Mouse (Mus musculus) liver, embryonic 16.5 days (tissue): ENCODE results near the gene Tmem54. TPM values are rescaled to one million over a fixed set of nuclear protein-coding genes. Genes with fewer than 3 reads are reported as not detected.

Source experiments
- ATAC-seq: fragments of 200-750 bp; cut with Nextera tagmentation; 2 replicates; pipeline ENCODE4 v1.8.0; 2017; ENCODE audit warnings: low read depth, mild to moderate bottlenecking, moderate number of reproducible peaks, moderate library complexity
- H3K27ac ChIP-seq: fragments of 300-500 bp; sonication (generic); 2 replicates; pipeline ENCODE4 v1.5.1; 2014; ENCODE audit warnings: mild to moderate bottlenecking, low read length
- H3K27me3 ChIP-seq: fragments of 300-500 bp; sonication (generic); 2 replicates; pipeline ENCODE4 v1.6.1; 2014; ENCODE audit warnings: low read depth, low read length, mixed read lengths; ENCODE audit not compliant: control insufficient read depth, insufficient read depth
- H3K36me3 ChIP-seq: fragments of 300-500 bp; sonication (generic); 2 replicates; pipeline ENCODE4 v1.6.1; 2014; ENCODE audit warnings: mild to moderate bottlenecking; ENCODE audit not compliant: control insufficient read depth, insufficient read depth
- H3K4me1 ChIP-seq: fragments of 300-500 bp; sonication (generic); 2 replicates; pipeline ENCODE4 v1.6.1; 2014; ENCODE audit warnings: low read depth, low read length, mixed read lengths; ENCODE audit not compliant: control insufficient read depth
- H3K4me2 ChIP-seq: fragments of 300-500 bp; sonication (generic); 2 replicates; pipeline ENCODE4 v1.6.1; 2014; ENCODE audit warnings: low read depth, low read length, mixed read lengths
- H3K4me3 ChIP-seq: fragments of 300-500 bp; sonication (generic); 2 replicates; pipeline ENCODE4 v1.5.1; 2014; ENCODE audit warnings: low read depth, mild to moderate bottlenecking, low read length
- H3K9ac ChIP-seq: fragments of 300-500 bp; sonication (generic); 2 replicates; pipeline ENCODE4 v1.6.1; 2014; ENCODE audit warnings: low read depth, low read length
- H3K9me3 ChIP-seq: fragments of 300-500 bp; sonication (generic); replicated peaks from 2 replicates; pipeline ENCODE4 v1.6.1; 2016; ENCODE audit warnings: low read length; ENCODE audit not compliant: control insufficient read depth
- WGBS: fragments of 180-500 bp; shearing (Covaris S2); extraction: QIAGEN DNeasy Blood & Tissue Kit; methylation state at CpG from one replicate; pipeline ENCODE4 v1.1.7; 2014; ENCODE audit not compliant: insufficient replicate concordance; 5-methylcytosine and 5-hydroxymethylcytosine counted together
- polyA plus RNA-seq: library from polyadenylated mRNA; unstranded; fragments of >200 nt; fragmentation: Nextera tagmentation; extraction: Ambion mirVana; gene quantifications from 2 replicates; pipeline ENCODE4 v1.2.1, GENCODE M21; 2015

Tmem54 gene
- polyA plus RNA-seq, 1 experiment from 2014 or later, result 1.7 TPM

GRCm38 (mm10) chr4:129065688-129066236, 39.6 kb upstream of the Tmem54 start:
- H3K4me2 ChIP-seq, result no peak overlapping the region
- no peaks in the 10 kb centered on the region for H3K36me3 ChIP-seq
- no peaks in the 10 kb centered on the region for H3K9me3 ChIP-seq
- peaks cover 14% of the 10 kb centered on the region for H3K4me1 ChIP-seq
- no peak overlapping the region for H3K27ac ChIP-seq
- H3K4me3 ChIP-seq, result no peak overlapping the region
- no peak overlapping the region for H3K9ac ChIP-seq
- no peak for ATAC-seq
- no peaks in the 10 kb centered on the region for H3K27me3 ChIP-seq

DNA sequence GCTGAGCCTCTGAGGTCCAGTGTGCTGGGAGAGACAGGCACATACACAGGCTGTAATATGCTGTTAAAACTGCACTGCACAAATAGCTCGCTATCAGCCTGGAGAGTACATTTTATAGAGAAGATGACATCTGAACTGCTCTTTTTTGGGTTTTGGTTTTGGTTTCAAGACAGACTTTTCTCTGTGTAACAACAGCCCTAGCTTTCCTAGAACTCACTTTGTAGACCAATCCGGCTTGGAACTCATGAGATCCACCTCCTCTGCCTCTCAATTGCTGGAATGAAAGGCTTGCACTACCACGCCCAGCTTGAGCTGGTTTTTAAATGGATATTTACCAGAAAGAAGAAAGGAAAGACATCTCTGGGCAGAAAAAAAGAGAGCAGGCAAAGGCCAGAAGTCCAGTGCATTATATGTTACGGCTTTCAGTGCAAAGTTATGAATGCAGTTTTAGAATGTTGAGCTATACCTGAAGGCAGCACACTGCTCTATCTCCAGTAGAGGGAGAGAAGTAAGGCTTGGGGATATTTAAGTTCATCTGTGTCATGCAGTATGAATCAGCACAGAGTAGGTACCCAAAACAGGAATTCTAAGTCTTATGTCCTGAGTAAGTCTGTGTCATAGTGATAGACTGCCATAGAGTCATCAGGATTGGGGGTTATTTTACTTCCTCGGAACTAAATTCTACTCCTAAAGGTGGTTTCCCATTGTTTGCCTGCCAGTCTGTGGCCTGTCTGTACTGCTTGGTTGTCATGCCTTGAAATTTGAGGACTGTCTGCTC, 37.5 kb upstream of the Tmem54 start:
- Histone ChIP-seq H3K9me3 (no peaks in the 10 kb centered on the region), H3K36me3 (no peaks in the 10 kb centered on the region), H3K9ac (no peak overlapping the region), H3K4me1 (peaks cover 4% of the 10 kb centered on the region; the same call in 1 of the 2 replicates), H3K27ac (no peak overlapping the region), H3K27me3 (no peaks in the 10 kb centered on the region), H3K4me3 (no peak overlapping the region), H3K4me2 (no peak overlapping the region)
- ATAC-seq, result no peak
- WGBS, result 67% methylated on average over 5 of the region's 5 CpGs

- no peaks in the 10 kb centered on the region for H3K36me3 ChIP-seq
- H3K4me2 ChIP-seq, result no peak overlapping the region
- H3K4me1 ChIP-seq, result no peaks in the 10 kb centered on the region
- 71% methylated on average over 4 of the region's 4 CpGs for WGBS
- ATAC-seq, result no peak
- no peak overlapping the region for H3K27ac ChIP-seq
- no peaks in the 10 kb centered on the region for H3K9me3 ChIP-seq
- H3K27me3 ChIP-seq, result no peaks in the 10 kb centered on the region
- H3K4me3 ChIP-seq, result no peak overlapping the region
- H3K9ac ChIP-seq, result no peak overlapping the region
Observed at GRCm38 (mm10) chr4:129068848-129069247, 36.5 kb upstream of the Tmem54 start.

- no peak overlapping the region for H3K4me3 ChIP-seq
- H3K9me3 ChIP-seq, result no peaks in the 10 kb centered on the region
- H3K9ac ChIP-seq, result no peak overlapping the region
- no peak for ATAC-seq
- no peak overlapping the region for H3K27ac ChIP-seq
- WGBS, result 86% methylated on average over 9 of the region's 9 CpGs
- no peak overlapping the region for H3K4me2 ChIP-seq
- H3K4me1 ChIP-seq, result no peaks in the 10 kb centered on the region
- H3K36me3 ChIP-seq, result peaks cover 23% of the 10 kb centered on the region
- no peaks in the 10 kb centered on the region for H3K27me3 ChIP-seq
Observed at GRCm38 (mm10) chr4:129079126-129079525, 26.2 kb upstream of the Tmem54 start.

DNA sequence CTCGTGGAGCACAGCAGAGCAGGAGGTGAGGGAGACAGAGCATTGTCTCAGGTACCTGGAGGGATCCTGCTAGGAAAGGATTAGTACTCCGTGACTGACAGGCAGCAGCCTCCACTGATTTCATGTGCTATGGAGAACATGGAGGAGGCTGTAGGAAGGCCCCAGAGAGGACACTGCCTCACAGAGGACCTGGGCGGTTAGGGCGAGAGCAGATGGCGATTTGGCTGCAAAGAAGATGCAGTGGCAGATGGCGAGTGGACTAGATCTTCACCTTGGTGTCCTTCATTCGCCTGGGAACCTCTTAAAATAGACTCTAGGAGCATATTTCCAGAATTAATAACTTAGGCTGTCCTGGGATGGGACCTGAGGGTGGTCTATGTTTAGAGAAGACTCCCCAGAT, 24.3 kb upstream of the Tmem54 start:
- 72% methylated on average over 7 of the region's 7 CpGs for WGBS
- Histone ChIP-seq H3K27ac (no peak overlapping the region), H3K9me3 (no peaks in the 10 kb centered on the region), H3K27me3 (no peaks in the 10 kb centered on the region), H3K4me2 (no peak overlapping the region), H3K4me1 (no peaks in the 10 kb centered on the region), H3K36me3 (peaks cover 24% of the 10 kb centered on the region), H3K4me3 (no peak overlapping the region), H3K9ac (no peak overlapping the region)
- no peak for ATAC-seq

DNA sequence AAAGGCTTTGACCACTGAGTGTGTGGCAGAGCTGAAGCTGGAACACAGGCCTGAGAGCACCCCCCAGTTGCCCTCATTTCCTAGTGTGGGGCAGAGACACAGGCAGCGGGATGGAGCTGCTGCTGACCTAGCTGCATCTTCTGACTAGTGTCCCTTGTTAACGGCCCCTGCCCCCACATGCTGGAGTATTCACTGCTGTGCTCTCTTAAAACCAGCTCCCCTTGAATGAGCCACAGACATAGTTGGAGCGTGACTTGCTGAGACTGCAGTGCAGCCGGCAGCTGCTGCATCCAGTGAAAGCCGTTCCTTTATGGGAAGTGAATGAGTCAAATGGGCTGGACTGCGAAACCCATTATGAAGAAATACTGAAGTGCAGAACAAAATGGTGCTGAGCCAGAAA, 23.8 kb upstream of the Tmem54 start:
- 79% methylated on average over 6 of the region's 6 CpGs for WGBS
- peaks cover 24% of the 10 kb centered on the region for H3K36me3 ChIP-seq

DNA sequence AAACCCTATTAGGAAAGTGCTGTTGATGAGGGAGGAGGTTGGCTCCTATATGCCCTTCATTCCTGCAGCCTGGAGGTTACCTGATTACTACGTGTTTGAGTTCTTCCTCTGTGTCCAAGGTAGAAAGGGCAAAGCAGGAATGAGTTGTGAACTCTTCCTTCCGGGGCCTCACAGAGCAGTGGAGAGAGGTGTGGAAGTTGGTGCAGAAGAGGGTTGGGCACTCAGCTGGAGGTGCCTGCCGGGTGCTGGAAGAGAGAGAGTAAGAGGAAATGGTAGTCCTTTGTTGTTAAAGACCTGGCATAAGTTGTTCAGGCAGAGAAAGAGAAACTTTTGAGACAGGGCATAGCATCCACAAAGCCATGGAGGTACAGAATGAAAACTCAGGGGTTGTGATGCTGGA, 23.4 kb upstream of the Tmem54 start:
- H3K4me1 ChIP-seq, result no peaks in the 10 kb centered on the region
- H3K36me3 ChIP-seq, result peaks cover 24% of the 10 kb centered on the region
- 0 out of 2 replicates have a peak overlapping the region, but pooled peaks have one; percentile 28 for H3K27ac ChIP-seq
- no peak overlapping the region for H3K4me2 ChIP-seq
- WGBS, result 66% methylated on average over 3 of the region's 3 CpGs
- H3K9ac ChIP-seq, result no peak overlapping the region
- no peaks in the 10 kb centered on the region for H3K9me3 ChIP-seq
- no peak for ATAC-seq
- H3K27me3 ChIP-seq, result no peaks in the 10 kb centered on the region
- H3K4me3 ChIP-seq, result no peak overlapping the region

More for the DNA sequence above, 23.8 kb upstream of the Tmem54 start:
- Histone ChIP-seq H3K4me2 (no peak overlapping the region), H3K27ac (no peak overlapping the region), H3K4me3 (no peak overlapping the region), H3K4me1 (no peaks in the 10 kb centered on the region), H3K9ac (no peak overlapping the region), H3K9me3 (no peaks in the 10 kb centered on the region), H3K27me3 (no peaks in the 10 kb centered on the region)
- ATAC-seq, result no peak; the same call in 1 of the 2 replicates

DNA sequence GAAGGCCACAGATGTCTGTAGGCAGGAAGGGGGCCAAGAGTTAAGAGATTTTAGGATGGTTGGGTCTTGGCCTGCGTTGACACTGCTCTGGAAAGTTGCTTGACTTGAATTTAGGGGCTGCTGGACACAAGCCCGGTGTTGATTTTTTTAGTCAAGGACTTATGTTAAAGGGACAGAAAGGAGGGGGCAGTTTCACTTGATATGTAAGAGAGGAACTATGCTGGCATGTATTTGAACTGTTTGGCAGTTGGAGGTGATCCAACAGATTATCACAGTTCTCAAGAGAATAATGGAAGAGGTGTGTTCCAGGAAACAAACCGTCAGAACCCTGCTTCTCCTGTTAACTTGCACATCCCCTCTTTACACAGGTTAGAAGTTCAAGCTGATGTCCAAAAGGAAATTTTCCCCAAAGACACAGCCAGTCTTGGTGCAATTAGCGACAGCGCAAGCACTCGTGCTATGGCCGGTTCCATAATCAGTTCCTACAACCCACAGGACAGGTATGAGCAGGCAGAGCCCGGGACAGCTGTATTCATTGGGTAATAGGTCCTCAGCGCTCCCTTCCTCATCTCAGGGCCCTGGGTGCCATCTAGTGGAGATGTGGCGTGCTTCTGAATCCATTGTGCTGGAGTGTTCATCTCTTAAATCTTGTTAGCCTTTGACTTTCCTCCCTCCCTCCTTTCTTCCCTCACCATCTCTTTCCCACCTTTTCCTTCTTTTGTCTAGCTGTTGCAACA, 22.8 kb upstream of the Tmem54 start:
- no peak overlapping the region for H3K4me3 ChIP-seq
- H3K4me2 ChIP-seq, result no peak overlapping the region
- ATAC-seq, result peak; percentile 53
- H3K36me3 ChIP-seq, result peaks cover 22% of the 10 kb centered on the region
- 52% methylated on average over 10 of the region's 10 CpGs for WGBS
- H3K27ac ChIP-seq, result 0 out of 2 replicates have a peak overlapping the region, but pooled peaks have one; percentile 28
- no peaks in the 10 kb centered on the region for H3K4me1 ChIP-seq
- no peak overlapping the region for H3K9ac ChIP-seq
- H3K27me3 ChIP-seq, result no peaks in the 10 kb centered on the region
- no peaks in the 10 kb centered on the region for H3K9me3 ChIP-seq

- H3K36me3 ChIP-seq, result peaks cover 10% of the 10 kb centered on the region
- no peaks in the 10 kb centered on the region for H3K27me3 ChIP-seq
- WGBS, result 85% methylated on average over 9 of the region's 9 CpGs
- no peaks in the 10 kb centered on the region for H3K4me1 ChIP-seq
- ATAC-seq, result no peak
- no peak overlapping the region for H3K9ac ChIP-seq
- H3K4me2 ChIP-seq, result no peak overlapping the region
- H3K9me3 ChIP-seq, result no peaks in the 10 kb centered on the region
- no peak overlapping the region for H3K27ac ChIP-seq
- no peak overlapping the region for H3K4me3 ChIP-seq
Observed at GRCm38 (mm10) chr4:129084896-129085295, 20.5 kb upstream of the Tmem54 start.
